Comparison of ENCODE assay signal across 9 mouse cellular contexts in genomic region chr2:120871447-120872336, GRCm38 (mm10). TPM values are rescaled to one million over a fixed set of nuclear protein-coding genes. Genes with fewer than 3 reads are reported as not detected.
DNase-seq lines count a peak whose midpoint lies in the region; ATAC-seq and TF ChIP-seq lines count a peak whose summit lies in the region.
"Had no signal": no experiment of that assay in that cellular context is flagged by ENCODE, and none has a peak within 500 bp of the region (broad histone marks: within the 10 kb centered on the region; RNA-seq: fewer than 3 reads in every experiment).

No protein-coding gene starts in this region.

- no peak for TF ChIP-seq EP300 in lung, postnatal 0 days (IDR thresholded peaks at IDR 0.05)

- peak overlapping the region; percentile 40; the same call in 1 of the 2 replicates for H3K27ac ChIP-seq in kidney, postnatal 0 days
- H3K27ac ChIP-seq in kidney, embryonic 16.5 days (ENCODE audit: low read length) = no peak overlapping the region; the same call in 1 of the 2 replicates
- peak overlapping the region; percentile 79 for H3K27ac ChIP-seq in brown adipose tissue, adult 24 weeks (replicated peaks; ENCODE audit: low read depth, low read length)
- H3K27ac ChIP-seq in lung, postnatal 0 days (ENCODE audit: low read length) = peak overlapping the region; percentile 32; the same call in 1 of the 2 replicates
- H3K27ac ChIP-seq: embryonic facial prominence, embryonic 12.5 days had no signal

- no peaks in the 10 kb centered on the region for H3K4me1 ChIP-seq in kidney, postnatal 0 days (replicated peaks; ENCODE audit: insufficient read depth, low read length)
- H3K4me1 ChIP-seq in kidney, embryonic 16.5 days (ENCODE audit: insufficient read depth, low read length) = no peaks in the 10 kb centered on the region
- H3K4me1 ChIP-seq in brown adipose tissue, adult 24 weeks (ENCODE audit: control insufficient read depth, insufficient read depth, insufficient read length, low read length) = no peaks in the 10 kb centered on the region
- no peaks in the 10 kb centered on the region for H3K4me1 ChIP-seq in lung, postnatal 0 days (ENCODE audit: insufficient read depth, low read depth, low read length)
- H3K4me1 ChIP-seq: embryonic facial prominence, embryonic 12.5 days had no signal

- no peak overlapping the region for H3K4me3 ChIP-seq in kidney, postnatal 0 days (replicated peaks; ENCODE audit: low read depth, low read length)
- H3K4me3 ChIP-seq in kidney, embryonic 16.5 days (ENCODE audit: low read length) = no peak overlapping the region
- H3K4me3 ChIP-seq in brown adipose tissue, adult 24 weeks (ENCODE audit: insufficient read depth, low read depth, low read length) = no peak overlapping the region
- H3K4me3 ChIP-seq in lung, postnatal 0 days (ENCODE audit: low read depth, low read length) = no peak overlapping the region
- H3K4me3 ChIP-seq: embryonic facial prominence, embryonic 12.5 days had no signal

- DNase-seq in kidney, postnatal 0 days (ENCODE audit: low spot score) = no peak
- peak; percentile 17 for DNase-seq in 416B (ENCODE audit: low read depth)
- DNase-seq in lung, postnatal 0 days (ENCODE audit: low spot score) = peak; percentile 13
- DNase-seq in cerebellum, postnatal 4 days (ENCODE audit: low spot score in 2 of 2) = no peak

- no peak for ATAC-seq in kidney, postnatal 0 days (replicated peaks; ENCODE audit: low FRiP score, low read depth)
- no peak for ATAC-seq in kidney, embryonic 16.5 days (ENCODE audit: low FRiP score, low TSS enrichment)
- ATAC-seq in lung, postnatal 0 days = peak; percentile 61
- ATAC-seq in activated CD4-positive, CD25-positive, alpha-beta regulatory T cell, adult 4 months = no peak

- no peak overlapping the region for H3K9ac ChIP-seq in kidney, postnatal 0 days (ENCODE audit: low read depth, low read length)
- no peak overlapping the region for H3K9ac ChIP-seq in kidney, embryonic 16.5 days (replicated peaks; ENCODE audit: low read length)
- H3K9ac ChIP-seq in lung, postnatal 0 days (replicated peaks; ENCODE audit: low read depth) = no peak overlapping the region
- H3K9ac ChIP-seq: embryonic facial prominence, embryonic 12.5 days had no signal

- peaks cover 33% of the 10 kb centered on the region for H3K36me3 ChIP-seq in kidney, postnatal 0 days (ENCODE audit: insufficient read depth, low read length)
- peaks cover 32% of the 10 kb centered on the region for H3K36me3 ChIP-seq in kidney, embryonic 16.5 days (ENCODE audit: insufficient read depth, low read length)
- peaks cover 36% of the 10 kb centered on the region for H3K36me3 ChIP-seq in lung, postnatal 0 days (ENCODE audit: insufficient read depth, low read length)

- no peaks in the 10 kb centered on the region for H3K27me3 ChIP-seq in kidney, postnatal 0 days (ENCODE audit: insufficient read depth, low read length)
- H3K27me3 ChIP-seq in kidney, embryonic 16.5 days (ENCODE audit: insufficient read depth, low read length) = no peaks in the 10 kb centered on the region
- no peaks in the 10 kb centered on the region for H3K27me3 ChIP-seq in lung, postnatal 0 days (replicated peaks; ENCODE audit: insufficient read depth, low read length)
- H3K27me3 ChIP-seq: embryonic facial prominence, embryonic 12.5 days had no signal

- no peak overlapping the region for H3K4me2 ChIP-seq in kidney, postnatal 0 days (ENCODE audit: low read length)
- H3K4me2 ChIP-seq in kidney, embryonic 16.5 days (replicated peaks; ENCODE audit: low read depth, low read length) = no peak overlapping the region
- no peak overlapping the region for H3K4me2 ChIP-seq in lung, postnatal 0 days (replicated peaks; ENCODE audit: low read depth, low read length)
- H3K4me2 ChIP-seq: embryonic facial prominence, embryonic 12.5 days had no signal

- WGBS in kidney, postnatal 0 days = 74% methylated on average over 9 of the region's 9 CpGs
- 79% methylated on average over 9 of the region's 9 CpGs for WGBS in kidney, embryonic 16.5 days
- 75% methylated on average over 9 of the region's 9 CpGs for WGBS in lung, postnatal 0 days

- no peaks in the 10 kb centered on the region for H3K9me3 ChIP-seq in kidney, postnatal 0 days (replicated peaks; ENCODE audit: low read length)
- no peaks in the 10 kb centered on the region for H3K9me3 ChIP-seq in kidney, embryonic 16.5 days (ENCODE audit: low read length)
- H3K9me3 ChIP-seq in lung, postnatal 0 days (ENCODE audit: low read length) = no peaks in the 10 kb centered on the region
- H3K9me3 ChIP-seq: embryonic facial prominence, embryonic 12.5 days; G1E had no signal

- TF ChIP-seq CTCF in kidney, postnatal 0 days (IDR thresholded peaks at IDR 0.05; ENCODE audit: low read depth) = no peak
- no peak for TF ChIP-seq CTCF in lung, postnatal 0 days (IDR thresholded peaks at IDR 0.05)

RNA-seq across cellular contexts. Expression of gene Ttbk2, which starts 21.3 kb away (rescaled TPM):
- 2.2 and 2.3 TPM in 2 replicates for polyA plus RNA-seq in kidney, postnatal 0 days (2015; fragmentation: Nextera tagmentation; extraction: Ambion mirVana)
- polyA plus RNA-seq in kidney, embryonic 16.5 days (2015; fragmentation: Nextera tagmentation; extraction: Ambion mirVana) = 2.9 and 3.0 TPM in 2 replicates
- 3.3 and 5.2 TPM in 2 replicates for polyA plus RNA-seq in brown adipose tissue, adult 24 weeks (2012; ENCODE audit: insufficient read depth, insufficient read length, missing spikeins)
- polyA plus RNA-seq in lung, postnatal 0 days (2015; fragmentation: Nextera tagmentation; extraction: Ambion mirVana) = 1.7 and 2.1 TPM in 2 replicates
- polyA plus RNA-seq in activated CD4-positive, CD25-positive, alpha-beta regulatory T cell, adult 4 months (2017; shearing (Covaris generic)) = under 1 TPM; 0.67 to 0.85 TPM

RNA-seq across cellular contexts. Expression of gene Cdan1, which starts 21.8 kb away (rescaled TPM):
- polyA plus RNA-seq in kidney, postnatal 0 days (2015; fragmentation: Nextera tagmentation; extraction: Ambion mirVana) = 3.8 and 4.8 TPM in 2 replicates
- polyA plus RNA-seq in kidney, embryonic 16.5 days (2015; fragmentation: Nextera tagmentation; extraction: Ambion mirVana) = 5.7 and 6.3 TPM in 2 replicates
- polyA plus RNA-seq in brown adipose tissue, adult 24 weeks (2012; ENCODE audit: insufficient read depth, insufficient read length, missing spikeins) = 1.3 and 3.3 TPM in 2 replicates
- 3.9 and 4.0 TPM in 2 replicates for polyA plus RNA-seq in lung, postnatal 0 days (2015; fragmentation: Nextera tagmentation; extraction: Ambion mirVana)
- 1 to 10 TPM; 6.1 to 6.5 TPM for polyA plus RNA-seq in activated CD4-positive, CD25-positive, alpha-beta regulatory T cell, adult 4 months (2017; shearing (Covaris generic))

Comparison
In these comparisons a context has a peak if more than half of its experiments do, and no peak if none do; other contexts are left out.
1. DNase-seq: peak in 416B (single experiment) and lung, postnatal 0 days (single experiment); none in kidney, postnatal 0 days (single experiment) and cerebellum, postnatal 4 days (0 of 2).